In genomic region chr8:121273195-121273594, GRCm38 (mm10) we compare ENCODE assay signal across 7 mouse cellular contexts.
A peak's percentile ranks its signal among the peaks of the same experiment; 100 is the strongest.
DNase-seq lines count a peak whose midpoint lies in the region; ATAC-seq and TF ChIP-seq lines count a peak whose summit lies in the region.

No protein-coding gene starts in this region.

- TF ChIP-seq CTCF in lung, embryonic 14.5 days (IDR thresholded peaks at IDR 0.05; ENCODE audit: low read depth), result no peak

- peak overlapping the region; percentile 48 for H3K4me2 ChIP-seq in lung, embryonic 14.5 days
- peak overlapping the region; percentile 14 for H3K4me2 ChIP-seq in forebrain, embryonic 13.5 days

- peak; percentile 80 for ATAC-seq in lung, embryonic 14.5 days (ENCODE audit: insufficient read depth)
- peak; percentile 81 for ATAC-seq in forebrain, embryonic 13.5 days

- no peaks in the 10 kb centered on the region for H3K36me3 ChIP-seq in lung, embryonic 14.5 days (ENCODE audit: insufficient read depth)
- H3K36me3 ChIP-seq in forebrain, embryonic 13.5 days (ENCODE audit: poor library complexity, severe bottlenecking), result no peaks in the 10 kb centered on the region
- no peaks in the 10 kb centered on the region for H3K36me3 ChIP-seq in midbrain, embryonic 10.5 days

- 50% methylated on average over 14 of the region's 14 CpGs for WGBS in lung, embryonic 14.5 days
- WGBS in forebrain, embryonic 13.5 days, result 59% methylated on average over 14 of the region's 14 CpGs
- 61% methylated on average over 14 of the region's 14 CpGs for WGBS in midbrain, embryonic 10.5 days

- no peaks in the 10 kb centered on the region for H3K9me3 ChIP-seq in lung, embryonic 14.5 days (ENCODE audit: low read depth, low read length)
- H3K9me3 ChIP-seq in forebrain, embryonic 13.5 days (replicated peaks), result no peaks in the 10 kb centered on the region
- no peaks in the 10 kb centered on the region for H3K9me3 ChIP-seq in midbrain, embryonic 10.5 days (replicated peaks)

- H3K4me1 ChIP-seq in lung, embryonic 14.5 days (ENCODE audit: insufficient read depth), result no peaks in the 10 kb centered on the region
- peaks cover 7% of the 10 kb centered on the region; the same call in 1 of the 2 replicates for H3K4me1 ChIP-seq in forebrain, embryonic 13.5 days
- H3K4me1 ChIP-seq in midbrain, embryonic 10.5 days, result peaks cover 14% of the 10 kb centered on the region

- H3K27me3 ChIP-seq in lung, embryonic 14.5 days (ENCODE audit: insufficient read depth, low read length), result no peaks in the 10 kb centered on the region
- H3K27me3 ChIP-seq in forebrain, embryonic 13.5 days, result no peaks in the 10 kb centered on the region
- 0 out of 2 replicates have a peak, but pooled peaks cover 5% of the 10 kb centered on the region for H3K27me3 ChIP-seq in midbrain, embryonic 10.5 days (ENCODE audit: low read depth, poor library complexity, severe bottlenecking)

- H3K27ac ChIP-seq in lung, embryonic 14.5 days (ENCODE audit: low read depth), result no peak overlapping the region
- H3K27ac ChIP-seq in forebrain, embryonic 13.5 days, result no peak overlapping the region
- peak overlapping the region; percentile 73 for H3K27ac ChIP-seq in midbrain, embryonic 10.5 days (replicated peaks)

- peak; percentile 74 for DNase-seq in lung, embryonic 14.5 days
- no peak for DNase-seq in lung, adult 18-20 months
- DNase-seq in cerebellum, adult 11-12 months, result peak; percentile 59
- DNase-seq in midbrain, embryonic 10.5 days (ENCODE audit: low spot score), result peak; percentile 50
- DNase-seq in urinary bladder, postnatal 36 days (ENCODE audit: low spot score in 2 of 2), result no peak
- no peak for DNase-seq in kidney, adult 11 months

- H3K4me3 ChIP-seq in lung, embryonic 14.5 days (ENCODE audit: low read depth, low read length), result peak overlapping the region; percentile 15; the same call in 1 of the 2 replicates
- H3K4me3 ChIP-seq in forebrain, embryonic 13.5 days, result no peak overlapping the region
- H3K4me3 ChIP-seq in midbrain, embryonic 10.5 days, result peak overlapping the region; percentile 27

- H3K9ac ChIP-seq in lung, embryonic 14.5 days, result no peak overlapping the region
- H3K9ac ChIP-seq in forebrain, embryonic 13.5 days, result 0 out of 2 replicates have a peak overlapping the region, but pooled peaks have one; percentile 37

Comparison
In these comparisons a context has a peak if more than half of its experiments do, and no peak if none do; other contexts are left out.
1. DNase-seq: peak in lung, embryonic 14.5 days (single experiment), cerebellum, adult 11-12 months (single experiment) and midbrain, embryonic 10.5 days (single experiment); none in lung, adult 18-20 months (0 of 2), urinary bladder, postnatal 36 days (0 of 2) and kidney, adult 11 months (single experiment).